Mouse (Mus musculus) adrenal gland, adult 8-10 months (tissue): ENCODE data around the gene Trf. TPM values are rescaled to one million over a fixed set of nuclear protein-coding genes. Genes with fewer than 3 reads are reported as not detected.

Experiments used
- DNase-seq: peaks from one replicate; pipeline ENCODE4 v3.0.0; 2022
- total RNA-seq, 4 experiments: library from RNA; stranded (reverse); gene quantifications; 2 replicates each; pipeline ENCODE4 v1.2.4; 2022

Trf gene
- total RNA-seq, result 100 to 1,000 TPM; 104 to 194 (median 130) TPM

- peak; percentile 45 for DNase-seq
These were observed at the start of gene Trf, which contains the start of gene Gm20425 for GRCm38 (mm10) chr9:103230151-103230951. Gene Trf (minus strand): TSS chr9:103230444. Gene Gm20425 (minus strand): TSS chr9:103230307.

- DNase-seq, result no peak
These were observed 46.6 kb upstream of the Trf start for GRCm38 (mm10) chr9:103276876-103277275.

- DNase-seq, result no peak
These were observed 45.4 kb upstream of the Trf start for GRCm38 (mm10) chr9:103275676-103276075.

GRCm38 (mm10) chr9:103274819-103275218 is 44.6 kb upstream of the Trf start:
- DNase-seq, result no peak

- DNase-seq, result no peak
These were observed 40.9 kb upstream of the Trf start for GRCm38 (mm10) chr9:103271104-103271503.

- no peak for DNase-seq
These were observed 35.5 kb upstream of the Trf start for GRCm38 (mm10) chr9:103265778-103266177.

- no peak for DNase-seq
These were observed 22.7 kb upstream of the Trf start for GRCm38 (mm10) chr9:103252906-103253305.

- DNase-seq, result peak; percentile 15
These were observed 18.4 kb upstream of the Trf start for GRCm38 (mm10) chr9:103248618-103249017.

- no peak for DNase-seq
These were observed 16.4 kb upstream of the Trf start for GRCm38 (mm10) chr9:103246526-103247168.

GRCm38 (mm10) chr9:103243640-103244039 is 13.4 kb upstream of the Trf start:
- DNase-seq, result no peak

GRCm38 (mm10) chr9:103241206-103241605 is 11.0 kb upstream of the Trf start:
- DNase-seq, result no peak

- no peak for DNase-seq
These were observed 9.2 kb upstream of the Trf start for GRCm38 (mm10) chr9:103239471-103239870.

GRCm38 (mm10) chr9:103234565-103235165 is 4.4 kb upstream of the Trf start:
- DNase-seq, result no peak

- no peak for DNase-seq
These were observed 3.8 kb upstream of the Trf start for GRCm38 (mm10) chr9:103234059-103234458.

GRCm38 (mm10) chr9:103233006-103233395 is 2.8 kb upstream of the Trf start:
- no peak for DNase-seq

- no peak for DNase-seq
These were observed 2.2 kb upstream of the Trf start for GRCm38 (mm10) chr9:103232232-103233005.

GRCm38 (mm10) chr9:103229037-103229867 is 992 bp downstream of the Trf start:
- no peak for DNase-seq

GRCm38 (mm10) chr9:103228370-103229003 is 1.8 kb downstream of the Trf start:
- no peak for DNase-seq

- no peak for DNase-seq
These were observed 2.5 kb downstream of the Trf start for GRCm38 (mm10) chr9:103227760-103228159.

- no peak for DNase-seq
These were observed 3.4 kb downstream of the Trf start for GRCm38 (mm10) chr9:103226806-103227205.

GRCm38 (mm10) chr9:103225464-103225863 is 4.8 kb downstream of the Trf start:
- DNase-seq, result no peak
